Mouse (Mus musculus) effector memory CD4-positive, alpha-beta T cell, adult 7 months (primary cell): ENCODE measurements around the gene Arsb. TPM values are rescaled to one million over a fixed set of nuclear protein-coding genes. Genes with fewer than 3 reads are reported as not detected.

Experiments used
- polyA plus RNA-seq: library from polyadenylated mRNA; unstranded; fragments of 100-300 nt; shearing (Covaris generic); gene quantifications from one replicate; pipeline ENCODE4 v1.2.1, GENCODE M21; 2017

Arsb gene
- 25.5 TPM for polyA plus RNA-seq

DNA sequence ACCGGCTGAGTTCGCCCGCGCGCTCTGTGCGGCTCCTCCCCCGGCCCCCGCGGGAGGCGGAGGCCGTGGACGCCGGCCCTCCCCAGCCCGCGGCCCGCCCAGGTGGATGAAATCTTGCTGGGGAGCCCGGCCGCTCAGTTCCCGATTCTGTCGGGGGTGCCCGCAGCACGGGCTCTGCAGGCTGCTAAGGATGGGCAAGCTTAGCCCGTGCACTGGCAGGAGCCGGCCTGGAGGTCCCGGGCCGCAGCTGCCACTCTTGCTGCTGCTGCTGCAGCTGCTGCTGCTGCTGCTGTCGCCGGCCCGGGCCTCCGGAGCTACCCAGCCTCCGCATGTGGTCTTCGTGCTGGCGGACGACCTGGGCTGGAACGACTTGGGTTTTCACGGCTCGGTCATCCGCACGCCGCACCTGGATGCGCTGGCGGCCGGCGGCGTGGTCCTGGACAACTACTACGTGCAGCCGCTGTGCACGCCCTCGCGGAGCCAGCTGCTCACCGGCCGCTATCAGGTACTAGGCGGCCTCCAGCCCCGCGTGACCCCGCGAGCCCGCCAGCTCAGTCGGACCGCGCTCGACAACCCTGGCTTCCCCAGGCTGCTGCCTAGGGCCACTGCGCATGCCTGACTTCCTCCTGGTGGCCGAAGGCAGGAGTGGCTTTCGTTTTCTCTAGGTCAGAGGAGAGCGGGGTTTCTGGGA is at the start of gene Arsb:
Gene Arsb, plus strand, starts transcription at position 43 of the 691 bp plus-strand sequence.

Other genes with a start within 250 kb of the Arsb start
- 0.20 TPM for gene Bhmt, start 133.7 kb upstream of the Arsb start, polyA plus RNA-seq
- not detected for gene Bhmt2, start 97.3 kb upstream of the Arsb start, polyA plus RNA-seq
- not detected for gene Dmgdh, start 97.2 kb upstream of the Arsb start, polyA plus RNA-seq